Mouse (Mus musculus) embryonic facial prominence, embryonic 15.5 days (tissue): ENCODE results near the gene Gm4981. TPM values are rescaled to one million over a fixed set of nuclear protein-coding genes. Genes with fewer than 3 reads are reported as not detected.
A peak's percentile ranks its signal among the peaks of the same experiment; 100 is the strongest.
"Not testable (repeated sequence)": the region's sequence is repeated elsewhere in the genome, so short reads cannot be mapped to it uniquely, and the experiment has no call there.

Experiments
- ATAC-seq: fragments of 200-750 bp; cut with Nextera tagmentation; 2 replicates; pipeline ENCODE4 v1.8.0; 2017; ENCODE audit warnings: low read depth, moderate TSS enrichment; ENCODE audit not compliant: insufficient number of reproducible peaks, low FRiP score, low TSS enrichment
- H3K27ac ChIP-seq: fragments of 300-500 bp; sonication (generic); replicated peaks from 2 replicates; pipeline ENCODE4 v1.5.1; 2015; ENCODE audit warnings: mild to moderate bottlenecking, inconsistent platforms
- H3K27me3 ChIP-seq: fragments of 300-500 bp; sonication (generic); 2 replicates; pipeline ENCODE4 v1.6.1; 2015; ENCODE audit warnings: inconsistent platforms
- H3K36me3 ChIP-seq: fragments of 300-500 bp; sonication (generic); 2 replicates; pipeline ENCODE4 v1.6.1; 2015; ENCODE audit warnings: mild to moderate bottlenecking, inconsistent platforms
- H3K4me1 ChIP-seq: fragments of 300-500 bp; sonication (generic); 2 replicates; pipeline ENCODE4 v1.6.1; 2015; ENCODE audit warnings: inconsistent platforms
- H3K4me2 ChIP-seq: fragments of 300-500 bp; sonication (generic); replicated peaks from 2 replicates; pipeline ENCODE4 v1.6.1; 2015; ENCODE audit warnings: mild to moderate bottlenecking, inconsistent platforms
- H3K4me3 ChIP-seq: fragments of 300-500 bp; sonication (generic); replicated peaks from 2 replicates; pipeline ENCODE4 v1.5.1; 2015; ENCODE audit warnings: mild to moderate bottlenecking, inconsistent platforms
- H3K9ac ChIP-seq: fragments of 300-500 bp; sonication (generic); 2 replicates; pipeline ENCODE4 v1.6.1; 2015; ENCODE audit warnings: inconsistent platforms
- H3K9me3 ChIP-seq: fragments of 300-500 bp; sonication (generic); replicated peaks from 2 replicates; pipeline ENCODE4 v1.6.1; 2016; ENCODE audit warnings: inconsistent platforms
- WGBS: fragments of 180-500 bp; shearing (Covaris S2); methylation state at CpG from one replicate; pipeline ENCODE4 v1.1.7; 2015; 5-methylcytosine and 5-hydroxymethylcytosine counted together
- polyA plus RNA-seq: library from polyadenylated mRNA; unstranded; fragments of >200 nt; fragmentation: Nextera tagmentation; extraction: Ambion mirVana; gene quantifications from 2 replicates; pipeline ENCODE4 v1.2.1, GENCODE M21; 2015

The Gm4981 gene
- not detected in 2 replicates for polyA plus RNA-seq

- no peak within 1 kb of the TSS for H3K4me3 ChIP-seq
- ATAC-seq: no peak
- no peak within 1 kb of the TSS for H3K9ac ChIP-seq
- H3K27ac ChIP-seq: no peak within 1 kb of the TSS
- H3K9me3 ChIP-seq: peaks cover 18% of the 10 kb centered on the region
- H3K36me3 ChIP-seq: no peaks in the 10 kb centered on the region
- no peaks in the 10 kb centered on the region for H3K4me1 ChIP-seq
- no peaks in the 10 kb centered on the region for H3K27me3 ChIP-seq
- no peak within 1 kb of the TSS for H3K4me2 ChIP-seq
- 86% methylated on average over 10 of the region's 10 CpGs for WGBS
Measured at GRCm38 (mm10) chr10:58236613-58237012, at the start of gene Gm4981. Gene Gm4981 (minus strand): TSS chr10:58236701.

GRCm38 (mm10) chr10:58282238-58282637, 45.7 kb upstream of the Gm4981 start:
- Histone ChIP-seq H3K4me3 (no peak overlapping the region), H3K27me3 (no peaks in the 10 kb centered on the region), H3K4me2 (no peak overlapping the region), H3K4me1 (no peaks in the 10 kb centered on the region), H3K27ac (no peak overlapping the region), H3K36me3 (peaks cover 43% of the 10 kb centered on the region), H3K9me3 (no peaks in the 10 kb centered on the region), H3K9ac (no peak overlapping the region)
- WGBS: 85% methylated on average over 7 of the region's 7 CpGs
- ATAC-seq: no peak

- Histone ChIP-seq H3K36me3 (peaks cover 29% of the 10 kb centered on the region), H3K27ac (no peak overlapping the region), H3K4me1 (peaks cover 4% of the 10 kb centered on the region), H3K4me2 (no peak overlapping the region), H3K27me3 (no peaks in the 10 kb centered on the region), H3K4me3 (no peak overlapping the region), H3K9me3 (no peaks in the 10 kb centered on the region), H3K9ac (no peak overlapping the region)
- 72% methylated on average over 5 of the region's 5 CpGs for WGBS
- no peak for ATAC-seq
Measured at GRCm38 (mm10) chr10:58258466-58258865, 22.0 kb upstream of the Gm4981 start.

- H3K4me1 ChIP-seq: peaks cover 4% of the 10 kb centered on the region
- no peaks in the 10 kb centered on the region for H3K9me3 ChIP-seq
- WGBS: 1% methylated on average over 4 of the region's 4 CpGs
- no peak overlapping the region for H3K27ac ChIP-seq
- peak overlapping the region; percentile 47 for H3K4me2 ChIP-seq
- H3K27me3 ChIP-seq: no peaks in the 10 kb centered on the region
- peak overlapping the region; percentile 93 for H3K4me3 ChIP-seq
- peaks cover 14% of the 10 kb centered on the region for H3K36me3 ChIP-seq
- no peak for ATAC-seq
- H3K9ac ChIP-seq: peak overlapping the region; percentile 74; the same call in 1 of the 2 replicates
Measured at GRCm38 (mm10) chr10:58255954-58256353, 19.5 kb upstream of the Gm4981 start.

GRCm38 (mm10) chr10:58255213-58255892, 18.9 kb upstream of the Gm4981 start, which contains the start of gene Gcc2:
Gene Gcc2 (plus strand): TSS chr10:58255497.
- Histone ChIP-seq H3K36me3 (peaks cover 11% of the 10 kb centered on the region), H3K9ac (peak within 1 kb of the TSS; percentile 74), H3K4me2 (peak within 1 kb of the TSS; percentile 47), H3K27ac (peak within 1 kb of the TSS; percentile 81), H3K4me3 (peak within 1 kb of the TSS; percentile 93), H3K9me3 (no peaks in the 10 kb centered on the region), H3K27me3 (no peaks in the 10 kb centered on the region), H3K4me1 (peaks cover 4% of the 10 kb centered on the region)
- WGBS: under 1% methylated on average over 58 of the region's 58 CpGs
- peak; percentile 97 for ATAC-seq

- peaks cover 6% of the 10 kb centered on the region; the same call in 1 of the 2 replicates for H3K36me3 ChIP-seq
- no peaks in the 10 kb centered on the region for H3K9me3 ChIP-seq
- H3K27me3 ChIP-seq: no peaks in the 10 kb centered on the region
- ATAC-seq: no peak
- H3K4me1 ChIP-seq: peaks cover 4% of the 10 kb centered on the region
- H3K27ac ChIP-seq: no peak overlapping the region
- H3K9ac ChIP-seq: no peak overlapping the region
- peak overlapping the region; percentile 47 for H3K4me2 ChIP-seq
- peak overlapping the region; percentile 93 for H3K4me3 ChIP-seq
- 27% methylated on average over 6 of the region's 6 CpGs for WGBS
Measured at GRCm38 (mm10) chr10:58254635-58255175, 18.2 kb upstream of the Gm4981 start.

GRCm38 (mm10) chr10:58249535-58249934, 13.0 kb upstream of the Gm4981 start:
- Histone ChIP-seq H3K4me1 (peaks cover 1% of the 10 kb centered on the region; the same call in 1 of the 2 replicates), H3K36me3 (no peaks in the 10 kb centered on the region), H3K9me3 (no peaks in the 10 kb centered on the region), H3K27ac (no peak overlapping the region), H3K4me2 (no peak overlapping the region), H3K9ac (no peak overlapping the region), H3K4me3 (no peak overlapping the region), H3K27me3 (no peaks in the 10 kb centered on the region)
- ATAC-seq: no peak
- 14% methylated on average over 1 of the region's 1 CpGs for WGBS

GRCm38 (mm10) chr10:58238984-58239740, 2.7 kb upstream of the Gm4981 start:
- H3K4me3 ChIP-seq, H3K4me2 ChIP-seq, H3K36me3 ChIP-seq, H3K9me3 ChIP-seq, H3K27me3 ChIP-seq, H3K27ac ChIP-seq, H3K9ac ChIP-seq, H3K4me1 ChIP-seq: not testable (repeated sequence)
- ATAC-seq: peak; percentile 92
- WGBS: 81% methylated on average over 8 of the region's 8 CpGs

GRCm38 (mm10) chr10:58234985-58235384, 1.5 kb downstream of the Gm4981 start:
- WGBS: 85% methylated on average over 4 of the region's 4 CpGs
- H3K27me3 ChIP-seq, H3K27ac ChIP-seq, H3K4me2 ChIP-seq, ATAC-seq, H3K4me3 ChIP-seq, H3K9ac ChIP-seq, H3K4me1 ChIP-seq, H3K36me3 ChIP-seq: not testable (repeated sequence)
- H3K9me3 ChIP-seq: peaks cover 22% of the 10 kb centered on the region

- not testable (repeated sequence) for H3K4me1 ChIP-seq, ATAC-seq, H3K4me3 ChIP-seq, H3K4me2 ChIP-seq, H3K27ac ChIP-seq, H3K27me3 ChIP-seq, H3K36me3 ChIP-seq, H3K9ac ChIP-seq
- H3K9me3 ChIP-seq: peaks cover 18% of the 10 kb centered on the region
Measured at GRCm38 (mm10) chr10:58233740-58234121, 2.8 kb downstream of the Gm4981 start.

GRCm38 (mm10) chr10:58233054-58233739, 3.3 kb downstream of the Gm4981 start:
- not testable (repeated sequence) for H3K27ac ChIP-seq, H3K4me3 ChIP-seq, H3K4me2 ChIP-seq, H3K4me1 ChIP-seq, H3K36me3 ChIP-seq, H3K9ac ChIP-seq, H3K27me3 ChIP-seq
- WGBS: 72% methylated on average over 10 of the region's 10 CpGs
- H3K9me3 ChIP-seq: peaks cover 18% of the 10 kb centered on the region
- peak; percentile 27 for ATAC-seq
